Mouse (Mus musculus): ENCODE measurements at regions not wholly inside any gene's neighbourhood (a gene's known extent, or its start where the extent isn't known, plus 50 kb on each side); places are given as distances from the start of the nearest gene placed in this dataset.

GRCm38 (mm10) chr13:119331815-119332214 lies 96.6 kb upstream of the Paip1 start:
- no peak for TF ChIP-seq CTCF (IDR thresholded peaks at IDR 0.05; ENCODE audit: low read depth, low read length)
- no peak for TF ChIP-seq GATA1 (IDR thresholded peaks at IDR 0.05; ENCODE audit: borderline replicate concordance, low read length)
- TF ChIP-seq TAL1 (conservative IDR thresholded peaks at IDR 0.05; ENCODE audit: low read depth, low read length), result no peak
- TF ChIP-seq POLR2AphosphoS5 (IDR thresholded peaks at IDR 0.05; ENCODE audit: insufficient replicate concordance, low read depth, low read length), result no peak
